In the genomic region with DNA sequence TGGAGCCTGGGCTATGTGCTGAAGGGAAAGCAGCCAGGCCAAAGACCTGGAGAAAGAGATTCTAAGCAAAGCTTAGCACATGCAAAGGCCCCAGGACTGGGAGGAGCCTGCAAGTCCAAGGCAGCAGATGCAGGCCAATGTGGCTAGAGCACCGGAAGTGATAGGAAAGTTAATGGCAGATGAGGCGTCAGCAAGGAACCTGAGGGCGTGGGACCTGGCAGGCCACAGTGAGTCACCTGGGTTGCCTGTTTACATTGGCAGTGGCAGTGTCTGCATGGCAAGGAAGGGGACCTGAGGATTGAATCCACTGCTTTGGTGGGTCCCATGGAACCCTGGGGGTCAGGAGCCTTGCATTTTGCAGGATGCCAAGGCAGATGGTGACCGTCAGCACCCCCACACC, we compare ENCODE assay signal across 8 mouse cellular contexts.
"Had no signal": no experiment of that assay in that cellular context is flagged by ENCODE, and none has a peak within 500 bp of the region (broad histone marks: within the 10 kb centered on the region; RNA-seq: fewer than 3 reads in every experiment).

No protein-coding gene starts in this region.

- H3K27ac ChIP-seq: limb, embryonic 12.5 days; limb, embryonic 15.5 days; liver, embryonic 13.5 days; midbrain, embryonic 15.5 days; neural tube, embryonic 13.5 days; stomach, embryonic 15.5 days had no signal

- H3K9me3 ChIP-seq: limb, embryonic 12.5 days; limb, embryonic 15.5 days; liver, embryonic 13.5 days; midbrain, embryonic 15.5 days; neural tube, embryonic 13.5 days; stomach, embryonic 15.5 days had no signal

- H3K4me2 ChIP-seq: limb, embryonic 12.5 days; limb, embryonic 15.5 days; liver, embryonic 13.5 days; midbrain, embryonic 11.5 days; midbrain, embryonic 15.5 days; neural tube, embryonic 13.5 days; stomach, embryonic 15.5 days had no signal

- H3K36me3 ChIP-seq: limb, embryonic 12.5 days; limb, embryonic 15.5 days; liver, embryonic 13.5 days; midbrain, embryonic 15.5 days; neural tube, embryonic 13.5 days; stomach, embryonic 15.5 days had no signal

- H3K4me1 ChIP-seq: limb, embryonic 15.5 days; liver, embryonic 13.5 days; midbrain, embryonic 15.5 days; stomach, embryonic 15.5 days had no signal

- H3K27me3 ChIP-seq: liver, embryonic 13.5 days; midbrain, embryonic 15.5 days; stomach, embryonic 15.5 days had no signal

- H3K9ac ChIP-seq: limb, embryonic 12.5 days; limb, embryonic 15.5 days; liver, embryonic 13.5 days; midbrain, embryonic 15.5 days; neural tube, embryonic 13.5 days; stomach, embryonic 15.5 days had no signal

- H3K4me3 ChIP-seq: limb, embryonic 12.5 days; limb, embryonic 15.5 days; liver, embryonic 13.5 days; midbrain, embryonic 15.5 days; myocyte; neural tube, embryonic 13.5 days; stomach, embryonic 15.5 days had no signal
